Mouse (Mus musculus) limb, embryonic 14.5 days (tissue): ENCODE results near the gene Scgb2b17. TPM values are rescaled to one million over a fixed set of nuclear protein-coding genes. Genes with fewer than 3 reads are reported as not detected.
"Not testable (repeated sequence)": the region's sequence is repeated elsewhere in the genome, so short reads cannot be mapped to it uniquely, and the experiment has no call there.

ENCODE experiments used
- ATAC-seq: fragments of 200-750 bp; cut with Nextera tagmentation; 2 replicates; pipeline ENCODE4 v1.8.0; 2017; ENCODE audit warnings: low read depth, moderate number of reproducible peaks, moderate TSS enrichment; ENCODE audit not compliant: low FRiP score
- DNase-seq: peaks from one replicate; pipeline ENCODE4 v3.0.0-alpha.2; 2015; ENCODE audit warnings: low spot score
- H3K27ac ChIP-seq: fragments of 300-500 bp; sonication (generic); replicated peaks from 2 replicates; pipeline ENCODE4 v1.5.1; 2014; ENCODE audit warnings: low read depth, mild to moderate bottlenecking, low read length, moderate library complexity, mixed read lengths
- H3K27me3 ChIP-seq: fragments of 300-500 bp; sonication (generic); 2 replicates; pipeline ENCODE4 v1.6.1; 2014; ENCODE audit warnings: low read length, mixed read lengths; ENCODE audit not compliant: control insufficient read depth, insufficient read depth
- H3K36me3 ChIP-seq: fragments of 300-500 bp; sonication (generic); 2 replicates; pipeline ENCODE4 v1.6.1; 2014; ENCODE audit warnings: mild to moderate bottlenecking, low read length, moderate library complexity, mixed read lengths; ENCODE audit not compliant: control insufficient read depth, insufficient read depth
- H3K4me1 ChIP-seq: fragments of 300-500 bp; sonication (generic); 2 replicates; pipeline ENCODE4 v1.6.1; 2014; ENCODE audit warnings: antibody characterized with exemption, low read length, mixed read lengths; ENCODE audit not compliant: control insufficient read depth, insufficient read depth
- H3K4me2 ChIP-seq: fragments of 300-500 bp; sonication (generic); replicated peaks from 2 replicates; pipeline ENCODE4 v1.6.1; 2014; ENCODE audit warnings: low read depth, mild to moderate bottlenecking, low read length, moderate library complexity; ENCODE audit not compliant: severe bottlenecking
- H3K4me3 ChIP-seq: fragments of 300-500 bp; sonication (generic); replicated peaks from 2 replicates; pipeline ENCODE4 v1.5.1; 2014; ENCODE audit warnings: low read length
- H3K9ac ChIP-seq: fragments of 300-500 bp; sonication (generic); 2 replicates; pipeline ENCODE4 v1.6.1; 2014; ENCODE audit warnings: mild to moderate bottlenecking, low read depth, low read length, moderate library complexity; ENCODE audit not compliant: severe bottlenecking
- H3K9me3 ChIP-seq: fragments of 300-500 bp; sonication (generic); 2 replicates; pipeline ENCODE4 v1.6.1; 2016; ENCODE audit warnings: low read length; ENCODE audit not compliant: control insufficient read depth
- polyA plus RNA-seq, 2 experiments: library from polyadenylated mRNA; depleted of rRNA in 1 of 2; stranded (reverse) in 1 of 2; unstranded in 1 of 2; fragments of >200 nt; fragmentation: Nextera tagmentation in 1 of 2; extraction: Ambion mirVana in 1 of 2; gene quantifications; 2 replicates each; pipeline versions ENCODE4 v1.2.1 to v1.2.3; 2012 to 2014

Scgb2b17 gene
- polyA plus RNA-seq (2012; rRNA removed), result not detected in 2 replicates
- not detected in 2 replicates for polyA plus RNA-seq (2014; fragmentation: Nextera tagmentation; extraction: Ambion mirVana)

DNA sequence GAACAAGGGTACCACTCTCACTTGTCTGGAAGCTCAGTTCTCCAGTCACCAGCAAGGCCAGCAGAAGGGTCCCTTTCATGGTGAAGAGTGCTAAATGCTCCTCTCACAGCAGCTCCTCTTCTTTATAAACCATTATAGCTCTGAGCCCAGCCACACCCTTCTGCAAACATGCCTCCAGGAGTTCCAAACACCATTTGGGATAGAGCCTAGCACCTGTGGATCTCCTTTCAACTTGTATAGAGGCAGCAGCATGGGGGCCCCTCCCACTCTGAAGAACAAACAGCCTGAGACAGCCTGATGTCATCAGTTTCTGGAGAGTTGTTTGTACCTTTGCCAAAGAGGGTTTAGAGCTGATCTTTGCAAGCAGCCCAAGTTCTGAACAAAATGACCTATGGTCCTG is at the start of gene Scgb2b17:
Gene Scgb2b17, minus strand, starts transcription at position 101 of the 400 bp plus-strand sequence.
- not testable (repeated sequence) for H3K9ac ChIP-seq, ATAC-seq, H3K36me3 ChIP-seq, H3K27me3 ChIP-seq, H3K4me1 ChIP-seq, DNase-seq, H3K9me3 ChIP-seq, H3K4me2 ChIP-seq, H3K27ac ChIP-seq, H3K4me3 ChIP-seq

DNA sequence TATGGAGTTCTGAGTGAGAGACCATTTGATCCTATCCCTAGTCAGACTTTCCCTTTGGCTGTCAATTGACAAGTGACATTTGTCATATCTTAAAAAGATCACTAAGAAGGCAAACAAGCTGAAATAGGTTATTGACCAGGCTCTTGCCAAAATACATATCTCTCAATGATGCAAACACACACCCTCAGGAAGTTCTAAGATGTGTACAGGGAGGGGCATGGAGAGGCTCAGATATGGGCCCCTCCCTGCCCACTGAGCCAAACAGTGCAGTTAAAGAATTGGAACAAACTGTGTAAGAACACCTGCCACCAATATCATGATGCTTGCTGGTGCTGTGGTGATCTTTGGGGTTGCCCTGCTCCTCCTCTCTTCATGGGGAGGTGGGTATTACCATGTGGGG is 6.8 kb upstream of the Scgb2b17 start, which contains the start of gene Scgb1b17:
Gene Scgb1b17, plus strand, starts transcription at position 301 of the 400 bp plus-strand sequence.
- H3K9me3 ChIP-seq, H3K27ac ChIP-seq, H3K4me3 ChIP-seq, ATAC-seq, H3K4me2 ChIP-seq, H3K4me1 ChIP-seq, H3K27me3 ChIP-seq, H3K9ac ChIP-seq, DNase-seq, H3K36me3 ChIP-seq: not testable (repeated sequence)

Other genes with a start within 250 kb of the Scgb2b17 start
- gene Scgb2b15, start 226.9 kb downstream of the Scgb2b17 start, polyA plus RNA-seq (2012; rRNA removed), result not detected in 2 replicates
- not detected in 2 replicates for gene Scgb2b15, start 226.9 kb downstream of the Scgb2b17 start, polyA plus RNA-seq (2014; fragmentation: Nextera tagmentation; extraction: Ambion mirVana)
- gene Scgb1b15, start 220.0 kb downstream of the Scgb2b17 start, polyA plus RNA-seq (2012; rRNA removed), result not detected in 2 replicates
- not detected in 2 replicates for gene Scgb1b15, start 220.0 kb downstream of the Scgb2b17 start, polyA plus RNA-seq (2014; fragmentation: Nextera tagmentation; extraction: Ambion mirVana)
- gene Scgb1b17, start 6.9 kb upstream of the Scgb2b17 start, polyA plus RNA-seq (2012; rRNA removed), result not detected in 2 replicates
- gene Scgb1b17, start 6.9 kb upstream of the Scgb2b17 start, polyA plus RNA-seq (2014; fragmentation: Nextera tagmentation; extraction: Ambion mirVana), result not detected in 2 replicates
- not detected in 2 replicates for gene Scgb2b18, start 117.3 kb upstream of the Scgb2b17 start, polyA plus RNA-seq (2012; rRNA removed)
- not detected in 2 replicates for gene Scgb2b18, start 117.3 kb upstream of the Scgb2b17 start, polyA plus RNA-seq (2014; fragmentation: Nextera tagmentation; extraction: Ambion mirVana)
- not detected in 2 replicates for gene Scgb1b18, start 129.0 kb upstream of the Scgb2b17 start, polyA plus RNA-seq (2012; rRNA removed)
- not detected in 2 replicates for gene Scgb1b18, start 129.0 kb upstream of the Scgb2b17 start, polyA plus RNA-seq (2014; fragmentation: Nextera tagmentation; extraction: Ambion mirVana)
- not detected in 2 replicates for gene Scgb2b19, start 223.8 kb upstream of the Scgb2b17 start, polyA plus RNA-seq (2012; rRNA removed)
- not detected in 2 replicates for gene Scgb2b19, start 223.8 kb upstream of the Scgb2b17 start, polyA plus RNA-seq (2014; fragmentation: Nextera tagmentation; extraction: Ambion mirVana)
- gene Scgb1b19, start 230.7 kb upstream of the Scgb2b17 start, polyA plus RNA-seq (2012; rRNA removed), result not detected in 2 replicates
- not detected in 2 replicates for gene Scgb1b19, start 230.7 kb upstream of the Scgb2b17 start, polyA plus RNA-seq (2014; fragmentation: Nextera tagmentation; extraction: Ambion mirVana)